Mouse (Mus musculus) frontal cortex, adult 2 months (tissue): ENCODE results near the gene Art2b. TPM values are rescaled to one million over a fixed set of nuclear protein-coding genes. Genes with fewer than 3 reads are reported as not detected.
"Not testable (repeated sequence)": the region's sequence is repeated elsewhere in the genome, so short reads cannot be mapped to it uniquely, and the experiment has no call there.

Source experiments
- DNase-seq, 2 experiments: peaks; one replicate each; pipeline ENCODE4 v3.0.0; 2022; ENCODE audit warnings: low spot score in 1 of 2; ENCODE audit errors: extremely low spot score in 1 of 2
- polyA plus RNA-seq: library from polyadenylated mRNA; depleted of rRNA; stranded (reverse); fragments of >200 nt; gene quantifications from 2 replicates; pipeline ENCODE4 v1.2.3, GENCODE M21; 2012; rRNA removed

Gene Art2b
- polyA plus RNA-seq = not detected in 2 replicates

DNA sequence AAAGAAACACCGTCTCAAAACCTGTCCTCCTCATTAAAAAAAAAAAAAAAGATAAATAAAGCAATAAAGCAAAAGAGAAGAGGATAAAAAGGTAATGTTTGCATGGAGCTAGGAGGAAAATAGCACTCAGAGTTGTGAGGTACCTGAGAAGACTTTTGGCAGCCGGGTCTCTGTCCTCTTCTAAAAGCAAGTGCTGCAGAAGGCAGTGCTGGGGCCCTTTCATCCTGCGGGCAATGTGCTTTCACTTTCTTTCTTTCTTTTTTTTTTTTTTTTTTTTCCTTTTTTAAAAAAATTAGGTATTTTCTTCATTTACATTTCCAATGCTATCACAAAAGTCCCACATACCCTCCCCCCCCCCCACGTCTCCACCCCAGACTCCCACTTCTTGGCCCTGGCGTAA lies at the start of gene Art2b:
TSS of gene Art2b (minus strand) at position 193 of the 400 bp plus-strand sequence.
- DNase-seq = no peak

DNA sequence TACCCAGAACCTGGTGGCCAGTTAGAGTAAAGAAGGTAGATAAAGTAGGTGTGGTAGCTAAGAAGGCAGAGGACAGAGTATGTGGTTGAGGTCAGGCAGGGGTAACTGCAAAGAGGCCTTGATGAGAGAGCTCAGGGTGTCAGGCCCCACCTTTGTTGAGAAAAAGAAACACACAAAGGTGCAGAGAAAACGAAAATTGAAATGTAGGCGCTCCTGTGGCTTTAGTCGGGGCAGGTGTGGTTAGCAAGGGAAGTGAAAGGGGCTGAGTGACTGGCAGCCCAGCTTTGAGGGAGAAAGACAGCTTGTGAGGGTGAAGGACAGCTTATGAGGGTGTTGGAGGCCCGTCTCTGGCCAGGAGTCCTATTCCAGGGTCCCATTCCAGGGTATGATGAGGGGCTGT lies 49.1 kb upstream of the Art2b start:
- DNase-seq = no peak

DNA sequence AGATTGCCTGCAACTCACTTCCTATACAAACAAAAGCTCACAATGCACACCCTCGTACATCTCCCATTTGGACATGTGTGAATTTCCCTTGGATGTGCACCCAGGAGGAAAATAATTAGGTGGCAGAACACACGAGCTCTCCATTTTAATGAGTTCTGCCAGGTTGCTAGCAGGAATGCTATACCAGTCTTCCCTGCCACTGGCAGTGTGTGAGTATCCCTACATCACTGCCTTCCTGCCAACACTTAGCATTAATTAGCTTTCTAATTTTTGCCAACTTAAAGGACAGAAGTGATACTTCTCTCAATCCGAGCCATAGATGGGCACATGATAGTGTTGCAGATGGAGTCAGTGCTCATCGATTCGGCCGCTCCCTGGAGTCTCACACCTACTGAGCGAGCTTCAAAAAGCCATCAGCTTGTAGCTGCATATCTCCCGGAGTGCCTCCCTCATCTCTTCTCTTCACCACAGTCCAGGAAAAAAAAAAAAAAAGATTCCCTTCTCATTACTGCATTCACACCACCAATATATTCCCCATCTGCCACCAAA lies 48.3 kb upstream of the Art2b start:
- no peak for DNase-seq

DNA sequence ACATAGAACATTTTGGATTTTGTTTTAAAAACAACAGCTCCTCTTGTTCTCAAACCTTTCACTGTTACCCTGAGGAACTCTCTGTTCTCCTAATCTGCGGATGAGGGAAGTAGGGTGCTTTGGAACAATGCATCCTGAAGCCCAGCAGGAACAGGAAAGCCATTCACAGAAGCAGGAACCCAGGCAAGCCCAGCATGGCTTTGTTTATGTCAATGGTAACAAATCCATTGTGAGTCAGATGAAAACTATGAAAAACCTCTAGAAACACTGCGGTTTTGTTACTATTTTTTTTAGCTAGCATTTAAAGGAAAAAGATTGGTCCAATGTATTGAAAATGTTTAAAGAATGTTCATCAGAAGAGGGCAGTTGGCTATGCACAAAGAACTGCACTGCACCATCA lies 43.1 kb upstream of the Art2b start:
- DNase-seq = no peak

DNA sequence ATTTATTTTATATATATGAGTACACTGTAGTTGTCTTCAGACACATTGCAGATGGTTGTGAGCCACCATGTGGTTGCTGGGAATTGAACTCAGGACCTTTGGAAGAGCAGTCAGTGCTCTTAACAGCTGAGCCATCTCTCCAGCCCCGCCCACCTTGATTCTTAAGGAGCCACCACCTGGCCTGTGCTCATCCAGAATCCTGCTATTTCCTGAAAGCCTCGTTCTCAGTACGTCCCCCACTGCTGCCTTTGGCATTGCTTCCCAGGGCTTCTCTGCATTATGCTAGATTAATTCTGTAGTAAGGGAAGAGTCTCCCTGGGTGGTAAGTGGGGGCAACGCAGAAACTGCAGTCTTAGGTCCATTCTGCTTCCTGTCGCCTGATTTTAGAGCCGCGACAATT lies 41.8 kb upstream of the Art2b start:
- not testable (repeated sequence) for DNase-seq

DNA sequence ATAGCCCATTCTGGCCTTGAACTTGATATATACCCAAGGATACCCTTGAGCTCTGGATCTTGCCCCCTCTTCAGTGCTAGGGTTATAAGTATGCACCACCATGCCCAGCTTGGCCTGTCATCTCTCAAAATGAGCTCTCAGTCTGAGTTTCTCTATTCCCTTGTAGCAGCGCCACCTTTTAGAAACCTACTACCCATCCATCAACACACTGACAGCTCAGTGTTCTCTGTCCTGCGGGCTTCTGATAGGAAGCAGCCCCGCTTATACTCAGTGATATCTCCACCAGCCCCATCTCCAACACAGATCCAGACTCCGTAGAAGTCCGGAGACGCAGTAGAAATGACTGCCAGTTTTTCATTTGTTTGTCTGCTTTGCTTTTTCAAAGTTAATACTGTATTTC lies 38.9 kb upstream of the Art2b start:
- no peak for DNase-seq

DNA sequence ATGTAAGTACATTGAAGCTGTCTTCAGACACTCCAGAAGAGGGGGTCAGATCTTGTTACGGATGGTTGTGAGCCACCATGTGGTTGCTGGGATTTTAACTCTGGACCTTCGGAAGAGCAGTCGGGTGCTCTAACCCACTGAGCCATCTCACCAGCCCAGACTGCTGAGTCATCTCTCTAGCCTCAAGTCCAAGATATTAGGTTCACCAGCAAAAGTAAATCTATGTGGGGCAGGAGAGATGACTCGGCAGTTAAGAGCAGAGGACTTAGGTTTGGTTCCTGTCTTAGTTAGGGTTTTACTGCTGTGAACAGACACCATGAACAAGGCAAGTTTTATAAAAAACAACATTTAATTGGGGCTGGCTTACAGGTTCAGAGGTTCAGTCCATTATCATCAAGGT lies 36.5 kb upstream of the Art2b start:
- not testable (repeated sequence) for DNase-seq

DNA sequence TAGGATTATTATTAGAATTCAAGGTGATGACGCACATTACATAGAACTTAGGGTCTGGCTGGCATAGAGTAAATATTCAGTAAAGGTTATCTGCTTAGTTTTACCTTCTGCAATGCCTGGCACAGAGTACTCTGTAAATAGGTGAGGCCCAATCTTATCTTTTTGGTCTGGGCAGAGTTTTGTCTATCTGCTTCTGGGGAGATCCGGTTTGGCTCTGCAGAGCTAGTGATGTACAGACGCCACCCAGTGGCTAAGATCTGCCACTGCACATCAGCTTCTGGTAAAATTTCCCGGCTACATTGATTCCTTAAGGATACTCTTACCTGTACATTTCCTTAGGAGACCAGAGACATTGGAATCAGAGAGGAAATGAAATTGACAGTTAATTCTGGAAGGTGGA lies 35.0 kb upstream of the Art2b start:
- DNase-seq = peak; percentile 33 to 88

DNA sequence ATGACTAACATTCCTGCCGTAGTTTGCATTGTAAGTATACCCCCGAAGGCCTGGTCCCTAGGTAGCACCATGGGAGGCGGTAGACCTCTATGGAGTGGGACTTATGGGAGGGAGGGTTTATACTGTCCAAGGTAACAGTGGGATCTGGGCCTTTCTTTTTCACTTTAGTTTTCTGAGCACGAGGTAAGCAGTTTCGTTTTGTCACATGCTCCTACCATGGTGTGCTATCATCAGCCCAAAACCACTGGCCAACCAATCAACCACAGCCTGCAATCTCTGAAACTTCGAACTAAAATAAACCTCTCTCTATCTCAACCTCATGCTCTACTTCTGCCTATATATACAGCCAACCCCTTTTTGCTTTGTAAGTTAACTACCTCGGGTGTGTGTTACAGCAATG lies 32.9 kb upstream of the Art2b start:
- no peak for DNase-seq

DNA sequence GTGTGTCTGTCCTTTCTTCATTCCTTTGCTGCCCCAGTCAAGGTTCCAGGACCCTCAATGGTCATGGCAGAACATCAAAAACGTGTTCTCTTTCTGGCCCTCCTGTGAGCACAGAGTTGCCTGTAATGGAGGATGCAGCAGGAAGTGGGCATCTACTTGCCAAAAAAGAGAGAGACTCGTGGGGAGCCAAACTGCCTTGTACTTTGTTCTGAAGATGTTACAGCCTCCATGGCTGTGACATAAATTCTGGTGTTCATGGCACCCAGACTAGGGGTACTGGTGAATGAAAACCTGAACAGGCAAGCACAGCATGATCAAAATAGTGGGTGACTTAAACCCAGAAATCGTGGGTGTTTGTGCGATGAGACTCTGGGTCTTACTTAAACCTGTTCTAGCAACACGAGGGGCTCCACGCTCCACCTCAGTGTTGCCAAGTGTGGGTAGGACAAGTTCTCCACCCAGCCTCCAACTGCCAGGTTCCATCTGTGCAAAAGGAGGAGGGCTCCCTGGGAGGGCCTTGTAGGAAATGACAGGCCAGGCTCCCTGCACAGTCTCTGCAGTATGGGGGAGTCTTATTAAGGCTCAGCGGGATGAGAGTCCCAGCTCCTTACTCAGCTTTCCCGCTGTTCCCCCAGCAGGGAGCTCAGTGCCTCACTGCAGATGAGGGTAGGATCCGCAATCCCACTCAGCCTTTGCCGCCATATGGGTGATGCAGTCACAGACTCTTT lies 32.2 kb upstream of the Art2b start:
- peak; percentile 78 to 82 for DNase-seq

DNA sequence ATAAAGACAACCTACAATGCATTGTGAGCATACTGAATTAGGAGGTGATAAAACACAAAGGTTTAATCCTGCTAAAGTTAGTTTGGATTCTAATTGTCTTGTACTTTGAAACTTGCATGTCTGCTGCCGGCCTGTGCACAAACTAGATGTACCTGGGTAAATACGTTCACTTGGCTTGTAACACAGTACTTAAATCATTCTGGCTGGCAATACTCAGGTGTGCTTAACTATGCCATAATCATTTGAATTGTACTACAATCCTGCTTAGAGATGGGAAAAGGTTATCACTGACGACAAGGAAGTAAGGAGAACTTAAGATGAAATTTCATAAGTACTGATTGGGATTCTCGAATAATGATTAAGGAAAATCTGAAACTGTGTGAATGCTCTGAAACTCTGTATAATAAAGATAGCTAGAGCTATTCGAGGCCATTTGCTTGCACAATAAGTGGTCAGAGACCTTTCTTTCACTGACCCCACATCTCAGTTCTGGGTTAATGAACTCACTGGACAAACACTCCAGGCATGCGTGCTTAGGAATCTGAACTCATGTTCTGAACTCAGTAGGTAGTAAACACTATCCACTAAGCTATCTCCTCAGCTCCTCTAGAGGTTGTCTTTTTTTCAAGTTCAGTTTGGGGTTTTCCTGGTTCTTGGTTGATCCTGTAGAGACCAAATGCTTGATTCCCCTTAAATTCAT lies 30.9 kb upstream of the Art2b start:
- no peak for DNase-seq

DNA sequence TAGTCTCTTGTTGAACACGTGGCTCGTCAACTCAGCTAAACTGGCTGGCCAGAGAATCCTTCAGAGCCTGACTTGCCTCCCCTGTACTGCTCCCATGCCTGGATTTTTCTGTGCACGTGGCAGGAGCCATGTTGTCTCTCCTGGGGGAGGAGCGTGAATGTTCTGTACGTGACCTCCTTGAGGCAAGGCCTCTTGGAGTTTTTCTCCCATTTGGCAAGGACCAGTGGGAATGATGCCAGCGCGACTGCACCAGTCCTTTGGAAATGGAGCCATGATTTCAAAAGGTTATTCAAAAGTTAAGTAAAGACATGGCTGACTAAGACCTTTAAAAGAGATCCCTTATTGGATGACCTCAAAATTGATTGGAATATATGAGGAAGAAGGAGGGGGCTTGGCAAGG lies 30.0 kb upstream of the Art2b start:
- no peak for DNase-seq

DNA sequence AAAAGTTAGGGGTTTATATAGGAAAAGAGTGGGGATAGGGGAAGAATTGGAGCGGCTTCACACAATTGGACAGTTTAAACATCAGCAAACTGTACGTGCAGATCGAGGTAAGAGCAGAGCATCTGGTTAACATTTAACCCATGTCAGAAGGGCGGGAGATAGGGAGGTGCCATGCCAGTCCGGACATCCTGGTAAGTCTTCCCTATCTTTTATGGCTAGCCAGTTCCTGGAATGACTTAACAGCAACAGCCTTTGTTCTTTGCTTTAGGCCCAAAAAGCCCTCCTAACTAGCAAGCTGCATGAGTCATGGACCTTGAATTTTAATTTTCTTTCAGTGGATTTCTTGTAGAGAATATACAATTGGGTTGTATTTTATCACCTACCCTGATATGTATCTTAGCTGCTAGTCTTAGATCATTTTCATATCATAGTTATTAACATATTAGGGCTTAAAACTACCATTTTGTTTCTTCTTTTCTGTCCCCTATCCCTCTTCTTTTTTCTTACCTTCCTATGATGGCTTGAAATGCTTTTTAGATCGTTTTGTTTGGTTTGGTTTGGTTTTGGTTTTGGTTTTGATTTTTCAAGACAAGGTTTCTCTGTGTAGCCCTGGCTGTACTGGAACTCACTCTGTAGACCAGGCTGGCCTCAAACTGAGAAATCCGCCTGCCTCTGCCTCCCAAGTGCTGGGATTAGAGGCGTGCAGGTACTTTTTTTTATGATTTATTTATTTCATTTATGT lies 27.6 kb upstream of the Art2b start:
- DNase-seq = not testable (repeated sequence)

DNA sequence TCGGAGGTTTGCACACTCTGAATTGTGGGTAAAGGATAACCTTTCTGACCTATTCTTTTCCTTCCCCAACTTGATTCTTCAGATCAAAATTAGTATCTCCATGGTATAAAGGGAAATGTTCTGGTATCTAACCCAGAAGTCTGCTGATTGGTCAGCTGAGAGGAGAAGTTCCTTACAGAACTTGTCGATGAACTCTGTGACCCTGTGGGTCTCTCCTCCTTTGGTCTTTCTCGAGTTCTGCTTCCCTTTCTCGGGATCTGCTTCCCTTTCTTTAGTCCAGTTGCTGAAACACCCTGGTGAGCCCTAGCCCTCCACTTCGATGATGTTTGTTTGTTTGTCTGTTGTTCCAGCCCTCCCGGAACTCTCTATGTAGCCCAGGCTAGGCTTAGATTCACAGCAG lies 22.4 kb upstream of the Art2b start:
- no peak for DNase-seq

DNA sequence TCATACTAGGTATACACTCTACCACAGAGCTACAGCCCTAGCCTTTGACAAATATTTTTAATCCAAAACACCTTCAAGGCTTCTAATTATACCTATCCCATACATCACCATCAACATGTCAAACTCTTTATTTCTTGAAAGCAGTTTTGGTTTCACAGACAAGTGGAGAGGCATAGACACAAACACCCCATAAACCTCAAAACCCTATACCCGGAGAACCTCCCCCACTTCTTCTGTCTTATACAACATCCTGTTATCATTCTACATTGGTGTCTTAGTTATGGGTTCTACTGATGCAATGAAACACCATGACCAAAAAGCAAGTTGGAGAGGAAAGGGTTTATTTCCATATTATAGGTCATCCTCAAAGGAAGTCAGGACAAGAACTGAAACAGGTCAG lies 15.0 kb upstream of the Art2b start:
- DNase-seq = no peak

DNA sequence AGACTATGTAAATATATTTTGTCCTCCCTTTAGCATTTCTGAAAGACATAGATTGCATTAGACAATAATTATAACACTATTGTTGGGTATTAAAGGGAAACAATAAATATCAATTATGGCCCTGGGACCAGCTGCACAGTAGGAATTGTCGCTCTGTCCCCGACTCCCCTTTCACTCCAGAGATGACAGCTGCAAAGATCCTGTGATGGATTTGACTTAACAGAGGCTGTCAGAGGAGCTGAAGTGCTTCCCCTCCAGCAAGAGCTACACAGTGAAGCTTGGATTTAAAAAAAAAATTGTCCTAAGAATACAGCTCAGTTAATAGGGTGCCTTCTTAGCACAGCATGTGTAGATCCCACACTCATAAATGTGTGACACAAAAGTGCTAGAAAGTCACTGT lies 13.1 kb upstream of the Art2b start:
- DNase-seq = no peak

DNA sequence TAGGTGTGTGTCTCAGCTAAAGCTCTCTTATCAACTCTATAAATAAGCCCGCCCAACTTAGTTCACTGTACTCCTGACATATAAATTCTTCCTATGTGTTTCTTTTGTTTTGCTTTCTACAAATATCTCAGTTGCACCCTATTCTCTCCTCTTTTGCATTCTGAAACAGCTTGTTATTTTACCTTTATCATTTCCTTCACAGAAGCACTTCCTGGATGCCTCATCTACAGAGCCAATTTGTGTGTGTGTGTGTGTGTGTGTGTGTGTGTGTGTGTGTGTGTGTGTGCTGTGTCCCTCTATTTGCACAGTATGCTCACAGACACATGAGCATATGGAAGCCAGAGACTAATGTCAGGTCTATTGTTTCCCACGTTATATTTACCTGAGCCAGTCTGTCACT lies 9.6 kb upstream of the Art2b start:
- no peak for DNase-seq

DNA sequence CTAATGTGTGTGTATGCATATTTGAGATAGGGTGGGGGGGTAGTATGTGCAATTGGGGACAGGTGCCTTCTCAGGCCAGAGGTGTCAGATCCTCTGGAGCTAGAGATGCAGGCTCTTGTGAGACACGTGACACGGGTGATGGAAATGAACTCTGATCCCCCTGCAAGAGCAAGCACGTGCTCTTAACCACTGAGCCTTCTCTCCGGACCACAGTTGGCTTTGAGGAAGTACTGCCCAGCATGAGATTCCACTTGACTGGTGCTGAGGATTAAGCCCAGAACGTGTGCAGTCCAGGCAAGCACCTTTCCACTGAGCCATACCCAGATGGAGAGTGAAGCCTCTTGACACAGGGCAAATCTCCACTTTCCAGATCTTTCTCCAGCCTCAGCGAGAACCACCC lies 1.1 kb downstream of the Art2b start:
- DNase-seq = not testable (repeated sequence)

DNA sequence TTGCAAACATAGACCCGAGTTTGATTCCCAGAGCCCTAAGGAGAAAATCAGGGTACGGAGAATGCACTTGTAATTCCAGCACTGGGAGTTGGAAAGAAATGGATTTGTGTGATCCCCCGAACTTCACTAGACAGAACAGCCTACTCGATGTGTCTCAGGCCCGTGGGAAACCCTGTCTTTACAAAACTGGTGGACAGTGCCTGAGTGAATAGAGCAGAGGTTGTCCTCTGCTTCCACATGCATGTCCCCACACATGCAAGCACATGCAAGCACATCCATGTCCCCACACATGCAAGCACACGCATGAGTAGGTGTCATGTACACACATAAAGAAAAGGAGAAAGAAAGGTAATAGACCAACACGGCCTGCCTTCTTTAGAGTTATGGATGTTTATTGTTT lies 3.4 kb downstream of the Art2b start:
- DNase-seq = no peak

DNA sequence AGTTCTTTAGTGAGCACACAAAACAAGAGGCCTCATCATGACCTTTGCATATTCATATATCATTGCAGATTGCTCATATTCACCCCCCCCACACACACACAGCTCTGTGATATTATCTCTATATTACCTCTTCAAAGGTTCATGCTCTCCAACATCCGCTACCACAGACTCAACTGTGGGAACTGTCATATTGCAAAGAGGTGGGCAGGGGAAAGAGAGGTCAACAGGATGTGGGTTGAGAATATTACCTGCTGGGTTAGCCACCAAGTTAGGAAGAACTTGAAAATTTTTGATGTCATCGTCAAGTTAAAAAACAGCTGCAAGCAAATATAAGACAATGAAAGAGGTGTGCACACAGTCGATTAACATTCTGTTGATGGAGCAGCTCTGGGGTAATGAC lies 4.5 kb downstream of the Art2b start:
- not testable (repeated sequence) for DNase-seq

DNA sequence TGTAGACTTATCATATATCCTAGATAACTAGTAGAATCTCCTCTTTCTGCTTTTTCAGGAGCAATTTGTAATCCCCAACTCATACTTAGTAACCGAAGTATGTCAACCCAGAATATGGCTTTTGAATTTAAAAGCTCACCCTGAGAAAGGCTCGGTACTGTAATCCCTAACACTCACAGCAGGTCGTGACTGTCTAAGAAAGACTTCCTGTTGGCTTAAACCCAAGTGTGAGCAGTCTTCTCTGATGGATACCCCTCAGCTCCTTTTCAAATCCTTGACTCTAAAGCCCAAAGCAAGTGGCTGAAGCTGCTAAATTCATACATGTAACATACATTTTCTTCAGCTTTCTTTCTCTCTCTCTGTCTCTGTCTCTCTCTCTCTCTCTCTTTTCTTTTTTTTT lies 11.0 kb downstream of the Art2b start:
- no peak for DNase-seq
